Mouse (Mus musculus): ENCODE measurements around the gene Acaca. TPM values are rescaled to one million over a fixed set of nuclear protein-coding genes. Genes with fewer than 3 reads are reported as not detected.

The Acaca gene
- polyA plus RNA-seq, 1 experiment from 2014 or later: 13.0 TPM

- Histone ChIP-seq H3K27me3 (no peaks in the 10 kb centered on the region), H3K4me3 (no peak overlapping the region), H3K4me2 (no peak overlapping the region), H3K9me3 (no peaks in the 10 kb centered on the region), H3K27ac (no peak overlapping the region), H3K9ac (no peak overlapping the region), H3K36me3 (no peaks in the 10 kb centered on the region), H3K4me1 (no peaks in the 10 kb centered on the region)
- 77% methylated on average over 1 of the region's 1 CpGs for WGBS
- ATAC-seq (ENCODE audit: insufficient number of reproducible peaks, low FRiP score, low TSS enrichment, low read depth): no peak
Measured at GRCm38 (mm10) chr11:84351150-84351549, 221.7 kb downstream of the Acaca start.

GRCm38 (mm10) chr11:84353058-84353726, 223.7 kb downstream of the Acaca start:
- no peaks in the 10 kb centered on the region for H3K27me3 ChIP-seq
- WGBS: 96% methylated on average over 7 of the region's 7 CpGs

GRCm38 (mm10) chr11:84357304-84357703, 227.8 kb downstream of the Acaca start:
- WGBS: 85% methylated on average over 3 of the region's 3 CpGs
- H3K4me3 ChIP-seq: no peak overlapping the region
- no peak overlapping the region for H3K27ac ChIP-seq
- no peak overlapping the region for H3K9ac ChIP-seq
- no peak overlapping the region for H3K4me2 ChIP-seq
- H3K36me3 ChIP-seq: no peaks in the 10 kb centered on the region
- no peaks in the 10 kb centered on the region for H3K9me3 ChIP-seq
- ATAC-seq (ENCODE audit: insufficient number of reproducible peaks, low FRiP score, low TSS enrichment, low read depth): no peak
- H3K4me1 ChIP-seq: no peaks in the 10 kb centered on the region
- H3K27me3 ChIP-seq: no peaks in the 10 kb centered on the region

More at GRCm38 (mm10) chr11:84353058-84353726, 223.7 kb downstream of the Acaca start:
- H3K4me3 ChIP-seq: no peak overlapping the region
- H3K9me3 ChIP-seq: no peaks in the 10 kb centered on the region
- no peaks in the 10 kb centered on the region for H3K4me1 ChIP-seq
- no peaks in the 10 kb centered on the region for H3K36me3 ChIP-seq
- H3K4me2 ChIP-seq: no peak overlapping the region
- no peak overlapping the region for H3K27ac ChIP-seq
- H3K9ac ChIP-seq: no peak overlapping the region
- no peak for ATAC-seq (ENCODE audit: insufficient number of reproducible peaks, low FRiP score, low TSS enrichment, low read depth)

GRCm38 (mm10) chr11:84357771-84358170, 228.3 kb downstream of the Acaca start:
- no peak for ATAC-seq (ENCODE audit: insufficient number of reproducible peaks, low FRiP score, low TSS enrichment, low read depth)
- H3K9ac ChIP-seq: no peak overlapping the region
- no peak overlapping the region for H3K27ac ChIP-seq
- H3K36me3 ChIP-seq: no peaks in the 10 kb centered on the region
- H3K4me2 ChIP-seq: no peak overlapping the region
- H3K27me3 ChIP-seq: no peaks in the 10 kb centered on the region
- 61% methylated on average over 2 of the region's 2 CpGs for WGBS
- no peaks in the 10 kb centered on the region for H3K4me1 ChIP-seq
- H3K9me3 ChIP-seq: no peaks in the 10 kb centered on the region
- no peak overlapping the region for H3K4me3 ChIP-seq

- Histone ChIP-seq H3K4me3 (no peak overlapping the region), H3K9ac (no peak overlapping the region), H3K9me3 (no peaks in the 10 kb centered on the region), H3K36me3 (peaks cover 22% of the 10 kb centered on the region), H3K4me1 (no peaks in the 10 kb centered on the region), H3K27ac (no peak overlapping the region), H3K4me2 (no peak overlapping the region), H3K27me3 (no peaks in the 10 kb centered on the region)
- no peak for ATAC-seq (ENCODE audit: insufficient number of reproducible peaks, low FRiP score, low TSS enrichment, low read depth)
- 51% methylated on average over 5 of the region's 5 CpGs for WGBS
Measured at GRCm38 (mm10) chr11:84361551-84361950, 232.1 kb downstream of the Acaca start.

- Histone ChIP-seq H3K9me3 (no peaks in the 10 kb centered on the region), H3K27me3 (no peaks in the 10 kb centered on the region), H3K27ac (no peak overlapping the region), H3K36me3 (peaks cover 22% of the 10 kb centered on the region), H3K4me3 (no peak overlapping the region), H3K4me2 (no peak overlapping the region), H3K9ac (no peak overlapping the region), H3K4me1 (no peaks in the 10 kb centered on the region)
- 50% methylated on average over 6 of the region's 6 CpGs for WGBS
- no peak for ATAC-seq (ENCODE audit: insufficient number of reproducible peaks, low FRiP score, low TSS enrichment, low read depth)
Measured at GRCm38 (mm10) chr11:84362633-84363243, 233.3 kb downstream of the Acaca start.

- ATAC-seq (ENCODE audit: insufficient number of reproducible peaks, low FRiP score, low TSS enrichment, low read depth): no peak
- H3K4me1 ChIP-seq: no peaks in the 10 kb centered on the region
- no peak overlapping the region for H3K9ac ChIP-seq
- no peak overlapping the region for H3K4me3 ChIP-seq
- no peak overlapping the region for H3K27ac ChIP-seq
- no peaks in the 10 kb centered on the region for H3K27me3 ChIP-seq
- 95% methylated on average over 1 of the region's 1 CpGs for WGBS
- H3K4me2 ChIP-seq: no peak overlapping the region
- no peaks in the 10 kb centered on the region for H3K9me3 ChIP-seq
- H3K36me3 ChIP-seq: peaks cover 22% of the 10 kb centered on the region
Measured at GRCm38 (mm10) chr11:84365313-84365712, 235.8 kb downstream of the Acaca start.

GRCm38 (mm10) chr11:84368902-84369301, 239.4 kb downstream of the Acaca start:
- WGBS: 62% methylated on average over 2 of the region's 2 CpGs
- Histone ChIP-seq H3K9ac (no peak overlapping the region), H3K36me3 (peaks cover 31% of the 10 kb centered on the region), H3K4me1 (no peaks in the 10 kb centered on the region), H3K27me3 (no peaks in the 10 kb centered on the region), H3K27ac (no peak overlapping the region), H3K9me3 (no peaks in the 10 kb centered on the region), H3K4me2 (no peak overlapping the region), H3K4me3 (no peak overlapping the region)
- ATAC-seq (ENCODE audit: insufficient number of reproducible peaks, low FRiP score, low TSS enrichment, low read depth): no peak

GRCm38 (mm10) chr11:84373122-84373521, 243.7 kb downstream of the Acaca start:
- ATAC-seq (ENCODE audit: insufficient number of reproducible peaks, low FRiP score, low TSS enrichment, low read depth): no peak
- WGBS: 88% methylated on average over 4 of the region's 4 CpGs

GRCm38 (mm10) chr11:84375951-84376496, 246.6 kb downstream of the Acaca start:
- Histone ChIP-seq H3K4me2 (no peak overlapping the region), H3K9me3 (no peaks in the 10 kb centered on the region), H3K36me3 (peaks cover 15% of the 10 kb centered on the region), H3K4me1 (no peaks in the 10 kb centered on the region), H3K9ac (no peak overlapping the region), H3K27ac (no peak overlapping the region), H3K4me3 (no peak overlapping the region), H3K27me3 (no peaks in the 10 kb centered on the region)
- no peak for ATAC-seq (ENCODE audit: insufficient number of reproducible peaks, low FRiP score, low TSS enrichment, low read depth)
- whole genome bisulfite sequencing: 68% methylated on average over 3 of the region's 3 CpGs

More at GRCm38 (mm10) chr11:84373122-84373521, 243.7 kb downstream of the Acaca start:
- no peaks in the 10 kb centered on the region for H3K9me3 ChIP-seq
- H3K27ac ChIP-seq: no peak overlapping the region
- peaks cover 13% of the 10 kb centered on the region for H3K36me3 ChIP-seq
- H3K4me2 ChIP-seq: no peak overlapping the region
- no peak overlapping the region for H3K9ac ChIP-seq
- H3K4me1 ChIP-seq: no peaks in the 10 kb centered on the region
- no peaks in the 10 kb centered on the region for H3K27me3 ChIP-seq
- no peak overlapping the region for H3K4me3 ChIP-seq

GRCm38 (mm10) chr11:84376510-84377365, 247.3 kb downstream of the Acaca start:
- Histone ChIP-seq H3K36me3 (peaks cover 23% of the 10 kb centered on the region), H3K4me2 (no peak overlapping the region), H3K9me3 (no peaks in the 10 kb centered on the region), H3K4me1 (no peaks in the 10 kb centered on the region), H3K4me3 (no peak overlapping the region), H3K9ac (no peak overlapping the region), H3K27ac (no peak overlapping the region), H3K27me3 (no peaks in the 10 kb centered on the region)
- WGBS: 88% methylated on average over 13 of the region's 13 CpGs
- ATAC-seq (ENCODE audit: insufficient number of reproducible peaks, low FRiP score, low TSS enrichment, low read depth): no peak

- ATAC-seq (ENCODE audit: insufficient number of reproducible peaks, low FRiP score, low TSS enrichment, low read depth): no peak
- H3K9me3 ChIP-seq: no peaks in the 10 kb centered on the region
- no peaks in the 10 kb centered on the region for H3K27me3 ChIP-seq
- H3K36me3 ChIP-seq: peaks cover 29% of the 10 kb centered on the region
- H3K27ac ChIP-seq: no peak overlapping the region
- H3K4me1 ChIP-seq: no peaks in the 10 kb centered on the region
- H3K4me2 ChIP-seq: no peak overlapping the region
- no peak overlapping the region for H3K9ac ChIP-seq
- WGBS: 92% methylated on average over 13 of the region's 13 CpGs
- H3K4me3 ChIP-seq: no peak overlapping the region
Measured at GRCm38 (mm10) chr11:84382450-84382849, 253.0 kb downstream of the Acaca start.
